Mouse (Mus musculus): ENCODE data around the gene Rnf115.

DNA sequence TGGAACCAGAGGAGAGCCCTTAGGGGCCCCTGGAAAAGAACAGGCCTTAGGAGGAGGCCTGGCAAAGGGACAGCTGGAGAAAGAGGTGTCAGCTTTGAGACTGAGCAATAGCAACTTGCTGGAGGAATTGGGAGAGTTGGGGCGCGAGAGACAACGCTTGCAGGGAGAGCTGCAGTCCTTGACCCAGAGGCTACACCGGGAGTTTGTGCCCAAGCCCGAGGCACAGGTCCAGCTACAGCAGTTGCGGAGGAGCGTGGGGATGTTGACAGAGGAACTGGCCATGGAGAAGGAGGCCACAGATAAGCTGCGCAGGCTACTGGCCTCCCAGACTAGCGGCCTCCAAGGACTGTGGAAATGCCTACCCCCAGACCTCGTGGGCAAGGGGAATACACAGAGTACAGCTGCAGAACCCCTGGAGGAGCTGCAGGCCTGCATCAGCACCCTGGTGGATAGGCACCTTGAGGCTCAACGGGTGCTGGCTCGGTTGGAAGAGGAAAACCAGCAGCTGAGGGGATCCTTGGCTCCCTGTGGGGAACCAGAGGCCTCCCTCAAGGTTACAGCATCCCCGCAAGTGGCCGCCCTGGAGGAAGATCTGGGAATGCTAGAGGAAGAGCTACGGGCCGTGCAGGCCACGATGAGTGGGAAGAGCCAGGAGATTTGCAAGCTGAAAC, 43.2 kb upstream of the Rnf115 start:
- TF ChIP-seq CHD2 (IDR thresholded peaks at IDR 0.05; ENCODE audit: low read depth, low read length) (no peak), ZC3H11A (IDR thresholded peaks at IDR 0.05; ENCODE audit: borderline replicate concordance, low read depth, low read length) (no peak), HCFC1 (IDR thresholded peaks at IDR 0.05; ENCODE audit: borderline replicate concordance, insufficient read depth, low read length) (no peak)

Data from ES-E14 (cell line).